Mouse (Mus musculus): ENCODE measurements around the gene Olfr1228.

Gene Olfr1228

DNA sequence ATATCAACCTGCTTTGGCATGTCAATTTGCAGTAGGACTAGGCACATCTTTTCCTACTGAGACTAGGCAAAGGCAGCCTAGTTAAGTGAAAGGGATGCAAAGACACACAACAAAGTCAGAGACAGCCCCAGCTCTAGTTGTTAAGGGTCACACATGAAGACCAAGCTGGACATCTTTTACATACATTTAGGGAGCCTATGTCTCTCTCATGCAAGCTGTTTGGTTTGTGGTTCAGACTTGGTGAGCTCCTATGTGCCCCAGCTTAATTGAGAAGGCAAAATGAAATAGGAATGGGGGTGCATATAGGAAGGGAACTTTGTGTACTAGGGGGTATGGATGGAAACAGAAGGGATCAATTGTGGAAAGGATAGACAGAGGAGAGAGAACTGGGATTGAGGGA is at the start of gene Olfr1228:
Gene Olfr1228, minus strand, starts transcription at position 101 of the 400 bp plus-strand sequence.
- no peak for DNase-seq

- no peak for DNase-seq
These were observed 43.3 kb upstream of the Olfr1228 start, which contains the start of gene Olfr1230 for GRCm38 (mm10) chr2:89297168-89297567. Gene Olfr1230 (minus strand): TSS chr2:89297268.

DNA sequence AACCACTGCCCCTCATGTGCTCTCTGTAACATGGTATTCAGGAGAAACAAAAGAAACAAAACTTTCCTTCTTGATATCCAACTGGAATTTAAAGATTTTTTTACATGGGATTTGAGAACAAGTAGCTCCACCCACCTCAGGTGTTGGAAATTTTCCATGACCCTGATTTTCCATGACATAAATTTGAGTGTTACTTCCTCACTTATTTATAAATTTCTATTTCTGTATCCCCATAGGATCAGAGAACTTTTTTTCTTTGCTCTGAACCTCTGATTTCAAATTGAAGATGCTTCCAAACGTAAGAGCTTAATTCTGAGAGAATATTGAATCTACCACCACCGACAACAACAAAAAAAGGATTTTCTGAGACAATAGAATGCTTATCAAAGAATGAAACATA is 34.1 kb upstream of the Olfr1228 start, which contains the start of gene Olfr1229:
Gene Olfr1229, minus strand, starts transcription at position 101 of the 400 bp plus-strand sequence.
- no peak for DNase-seq

DNA sequence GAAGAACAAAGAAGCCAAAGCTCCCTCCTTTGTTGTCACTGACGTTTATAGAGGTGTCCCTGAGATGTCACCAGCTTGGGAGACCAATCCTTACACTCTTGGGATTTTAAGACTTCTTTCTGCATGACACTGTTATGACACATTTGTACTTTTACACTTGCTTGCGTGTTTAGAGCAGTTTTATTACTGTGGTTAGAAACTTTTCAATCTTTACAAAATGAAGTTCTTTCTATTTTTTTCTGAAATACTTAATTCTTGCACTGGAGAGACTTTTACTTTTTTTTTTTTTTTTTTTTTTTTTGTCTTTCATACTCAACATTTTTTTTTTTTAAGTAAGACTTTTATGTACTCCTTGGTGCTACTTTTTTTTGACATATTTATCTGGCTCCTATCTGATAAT is 53.9 kb downstream of the Olfr1228 start, which contains the start of gene Olfr1226:
Gene Olfr1226, minus strand, starts transcription at position 101 of the 400 bp plus-strand sequence.
- DNase-seq, result no peak

Measured in cerebellum, adult 9-11 months (tissue).